Mouse (Mus musculus): ENCODE data around the gene Urad. TPM values are rescaled to one million over a fixed set of nuclear protein-coding genes. Genes with fewer than 3 reads are reported as not detected.

Urad gene
- total RNA-seq, 4 experiments from 2014 or later: not detected

GRCm38 (mm10) chr5:147269926-147270672 lies 52.1 kb downstream of the Urad start, which contains the start of gene Pdx1:
TSS of gene Pdx1 (plus strand) at chr5:147269959.
- DNase-seq (ENCODE audit: low spot score in 2 of 2): no peak

- no peak for DNase-seq (ENCODE audit: low spot score in 2 of 2)
Observed at GRCm38 (mm10) chr5:147269371-147269770, 52.9 kb downstream of the Urad start.

GRCm38 (mm10) chr5:147268728-147269127 lies 53.5 kb downstream of the Urad start:
- DNase-seq (ENCODE audit: low spot score in 2 of 2): no peak

- no peak for DNase-seq (ENCODE audit: low spot score in 2 of 2)
Observed at GRCm38 (mm10) chr5:147267434-147267833, 54.8 kb downstream of the Urad start.

Small RNAs within 50 kb of the gene (microRNA-seq; reads per million reads assigned to microRNA genes)
- gene Mir7k: not detected

Other genes with a start within 250 kb of the Urad start
- gene Lnx2, start 245.9 kb downstream of the Urad start, total RNA-seq (2022): 1 to 10 TPM; 1.8 to 2.0 (median 1.9) TPM
- 10 to 100 TPM; 81.9 to 91.0 (median 83.4) TPM for gene Polr1d, start 245.4 kb downstream of the Urad start, total RNA-seq (2022)
- not detected for gene Gsx1, start 133.7 kb downstream of the Urad start, total RNA-seq (2022)
- not detected for gene Pdx1, start 52.5 kb downstream of the Urad start, total RNA-seq (2022)
- not detected for gene Cdx2, start 15.2 kb downstream of the Urad start, total RNA-seq (2022)
- not detected for gene Flt3, start 78.0 kb upstream of the Urad start, total RNA-seq (2022)
- 10 to 100 TPM; 12.9 to 18.4 (median 15.4) TPM for gene Pan3, start 107.7 kb upstream of the Urad start, total RNA-seq (2022)